Mouse (Mus musculus): ENCODE measurements around the gene Riox1. TPM values are rescaled to one million over a fixed set of nuclear protein-coding genes. Genes with fewer than 3 reads are reported as not detected.
"Not testable (repeated sequence)": the region's sequence is repeated elsewhere in the genome, so short reads cannot be mapped to it uniquely, and the experiment has no call there.

Riox1 gene
- polyA plus RNA-seq, 1 experiment = 7.2 TPM

GRCm38 (mm10) chr12:83924332-83924731 lies 26.1 kb upstream of the Riox1 start:
- Histone ChIP-seq H3K4me1 (ENCODE audit: control insufficient read depth, insufficient read depth, low read length) (peaks cover 41% of the 10 kb centered on the region), H3K27ac (ENCODE audit: insufficient read depth, low read depth, low read length) (no peak overlapping the region), H3K4me3 (ENCODE audit: insufficient read depth, low read length) (no peak overlapping the region)
- TF ChIP-seq POLR2A (IDR thresholded peaks at IDR 0.05; ENCODE audit: borderline replicate concordance, low read depth, low read length) (no peak), CTCF (IDR thresholded peaks at IDR 0.05; ENCODE audit: low read depth, low read length) (no peak)

GRCm38 (mm10) chr12:83925160-83925703 lies 25.2 kb upstream of the Riox1 start:
- Histone ChIP-seq H3K27ac (ENCODE audit: insufficient read depth, low read depth, low read length) (no peak overlapping the region), H3K4me3 (ENCODE audit: insufficient read depth, low read length) (no peak overlapping the region)
- TF ChIP-seq CTCF (IDR thresholded peaks at IDR 0.05; ENCODE audit: low read depth, low read length) = no peak

GRCm38 (mm10) chr12:83926061-83926460 lies 24.3 kb upstream of the Riox1 start:
- Histone ChIP-seq H3K4me1 (ENCODE audit: control insufficient read depth, insufficient read depth, low read length) (peaks cover 39% of the 10 kb centered on the region), H3K4me3 (ENCODE audit: insufficient read depth, low read length) (no peak overlapping the region)
- no peak for TF ChIP-seq CTCF (IDR thresholded peaks at IDR 0.05; ENCODE audit: low read depth, low read length)
- no peak for TF ChIP-seq POLR2A (IDR thresholded peaks at IDR 0.05; ENCODE audit: borderline replicate concordance, low read depth, low read length)

More at GRCm38 (mm10) chr12:83925160-83925703, 25.2 kb upstream of the Riox1 start:
- peaks cover 42% of the 10 kb centered on the region for H3K4me1 ChIP-seq (ENCODE audit: control insufficient read depth, insufficient read depth, low read length)

GRCm38 (mm10) chr12:83927747-83928146 lies 22.7 kb upstream of the Riox1 start:
- Histone ChIP-seq H3K4me1 (ENCODE audit: control insufficient read depth, insufficient read depth, low read length) (peaks cover 38% of the 10 kb centered on the region), H3K27ac (ENCODE audit: insufficient read depth, low read depth, low read length) (peak overlapping the region; percentile 86), H3K4me3 (ENCODE audit: insufficient read depth, low read length) (no peak overlapping the region)
- TF ChIP-seq CTCF (IDR thresholded peaks at IDR 0.05; ENCODE audit: low read depth, low read length) = no peak
- TF ChIP-seq POLR2A (IDR thresholded peaks at IDR 0.05; ENCODE audit: borderline replicate concordance, low read depth, low read length) = no peak

More at GRCm38 (mm10) chr12:83926061-83926460, 24.3 kb upstream of the Riox1 start:
- H3K27ac ChIP-seq (ENCODE audit: insufficient read depth, low read depth, low read length) = no peak overlapping the region

- Histone ChIP-seq H3K4me3 (ENCODE audit: insufficient read depth, low read length) (no peak overlapping the region), H3K27ac (ENCODE audit: insufficient read depth, low read depth, low read length) (peak overlapping the region; percentile 6; the same call in 1 of the 2 replicates), H3K4me1 (ENCODE audit: control insufficient read depth, insufficient read depth, low read length) (peaks cover 27% of the 10 kb centered on the region)
- TF ChIP-seq POLR2A (IDR thresholded peaks at IDR 0.05; ENCODE audit: borderline replicate concordance, low read depth, low read length) = no peak
- TF ChIP-seq CTCF (IDR thresholded peaks at IDR 0.05; ENCODE audit: low read depth, low read length) = no peak
Measured at GRCm38 (mm10) chr12:83929186-83929804, 21.1 kb upstream of the Riox1 start.

- no peak for TF ChIP-seq POLR2A (IDR thresholded peaks at IDR 0.05; ENCODE audit: borderline replicate concordance, low read depth, low read length)
- TF ChIP-seq CTCF (IDR thresholded peaks at IDR 0.05; ENCODE audit: low read depth, low read length) = no peak
- no peak overlapping the region for H3K27ac ChIP-seq (ENCODE audit: insufficient read depth, low read depth, low read length)
Measured at GRCm38 (mm10) chr12:83937600-83937999, 12.8 kb upstream of the Riox1 start.

GRCm38 (mm10) chr12:83938592-83938991 lies 11.8 kb upstream of the Riox1 start:
- not testable (repeated sequence) for H3K4me3 ChIP-seq (ENCODE audit: insufficient read depth, low read length); H3K27ac ChIP-seq (ENCODE audit: insufficient read depth, low read depth, low read length)
- H3K4me1 ChIP-seq (ENCODE audit: control insufficient read depth, insufficient read depth, low read length) = peaks cover 11% of the 10 kb centered on the region

More at GRCm38 (mm10) chr12:83937600-83937999, 12.8 kb upstream of the Riox1 start:
- Histone ChIP-seq H3K4me3 (ENCODE audit: insufficient read depth, low read length) (no peak overlapping the region), H3K4me1 (ENCODE audit: control insufficient read depth, insufficient read depth, low read length) (peaks cover 11% of the 10 kb centered on the region)

GRCm38 (mm10) chr12:83939332-83939731 lies 11.1 kb upstream of the Riox1 start:
- H3K4me1 ChIP-seq (ENCODE audit: control insufficient read depth, insufficient read depth, low read length) = peaks cover 11% of the 10 kb centered on the region
- no peak overlapping the region for H3K4me3 ChIP-seq (ENCODE audit: insufficient read depth, low read length)
- no peak overlapping the region for H3K27ac ChIP-seq (ENCODE audit: insufficient read depth, low read depth, low read length)
- TF ChIP-seq CTCF (IDR thresholded peaks at IDR 0.05; ENCODE audit: low read depth, low read length) (no peak), POLR2A (IDR thresholded peaks at IDR 0.05; ENCODE audit: borderline replicate concordance, low read depth, low read length) (no peak)

- Histone ChIP-seq H3K4me1 (ENCODE audit: control insufficient read depth, insufficient read depth, low read length) (peaks cover 11% of the 10 kb centered on the region), H3K27ac (ENCODE audit: insufficient read depth, low read depth, low read length) (no peak overlapping the region), H3K4me3 (ENCODE audit: insufficient read depth, low read length) (no peak overlapping the region)
- TF ChIP-seq POLR2A (IDR thresholded peaks at IDR 0.05; ENCODE audit: borderline replicate concordance, low read depth, low read length) (no peak), CTCF (IDR thresholded peaks at IDR 0.05; ENCODE audit: low read depth, low read length) (no peak)
Measured at GRCm38 (mm10) chr12:83940031-83940430, 10.4 kb upstream of the Riox1 start.

- TF ChIP-seq CTCF (IDR thresholded peaks at IDR 0.05; ENCODE audit: low read depth, low read length) (no peak), POLR2A (IDR thresholded peaks at IDR 0.05; ENCODE audit: borderline replicate concordance, low read depth, low read length) (no peak)
- Histone ChIP-seq H3K4me1 (ENCODE audit: control insufficient read depth, insufficient read depth, low read length) (peaks cover 13% of the 10 kb centered on the region), H3K27ac (ENCODE audit: insufficient read depth, low read depth, low read length) (no peak overlapping the region), H3K4me3 (ENCODE audit: insufficient read depth, low read length) (no peak overlapping the region)
Measured at GRCm38 (mm10) chr12:83941938-83942337, 8.5 kb upstream of the Riox1 start.

Measured in bone marrow macrophage, adult 2 months (primary cell).